Mouse (Mus musculus): ENCODE results near the gene Asb14.

- TF ChIP-seq CTCF (IDR thresholded peaks at IDR 0.05; ENCODE audit: extremely low read depth, insufficient read length, insufficient replicate concordance, low read depth, low read length) (no peak), POLR2A (IDR thresholded peaks at IDR 0.05; ENCODE audit: low read depth, low read length) (no peak)
Measured at GRCm38 (mm10) chr14:26878756-26879155, 15.6 kb upstream of the Asb14 start.
